Mouse (Mus musculus): ENCODE measurements around the gene Fgd6.
A peak's percentile ranks its signal among the peaks of the same experiment; 100 is the strongest.

Gene Fgd6

GRCm38 (mm10) chr10:94045301-94045700 is 9.5 kb downstream of the Fgd6 start:
- no peak for DNase-seq (ENCODE audit: low read depth)

DNA sequence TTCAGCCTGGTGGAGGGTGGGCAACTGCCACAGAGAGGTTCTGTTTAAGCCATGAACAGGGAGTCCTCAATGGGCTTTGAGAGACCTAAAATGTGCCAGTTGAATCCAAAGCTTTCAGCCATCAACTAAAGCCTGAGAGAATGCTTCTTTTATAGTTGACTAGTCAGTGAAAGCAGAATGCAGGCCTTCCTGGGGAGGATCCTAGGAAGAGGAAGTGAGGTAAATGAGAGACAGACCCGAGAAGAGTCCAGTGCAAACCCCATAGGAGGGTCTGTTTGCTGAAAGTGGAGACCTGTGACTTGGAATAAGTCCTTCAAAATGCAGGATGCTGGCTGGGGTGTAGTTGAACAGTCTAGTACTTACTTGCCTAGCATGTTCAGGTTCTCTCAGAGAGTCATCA is 11.2 kb downstream of the Fgd6 start:
- DNase-seq (ENCODE audit: low read depth), result no peak

DNA sequence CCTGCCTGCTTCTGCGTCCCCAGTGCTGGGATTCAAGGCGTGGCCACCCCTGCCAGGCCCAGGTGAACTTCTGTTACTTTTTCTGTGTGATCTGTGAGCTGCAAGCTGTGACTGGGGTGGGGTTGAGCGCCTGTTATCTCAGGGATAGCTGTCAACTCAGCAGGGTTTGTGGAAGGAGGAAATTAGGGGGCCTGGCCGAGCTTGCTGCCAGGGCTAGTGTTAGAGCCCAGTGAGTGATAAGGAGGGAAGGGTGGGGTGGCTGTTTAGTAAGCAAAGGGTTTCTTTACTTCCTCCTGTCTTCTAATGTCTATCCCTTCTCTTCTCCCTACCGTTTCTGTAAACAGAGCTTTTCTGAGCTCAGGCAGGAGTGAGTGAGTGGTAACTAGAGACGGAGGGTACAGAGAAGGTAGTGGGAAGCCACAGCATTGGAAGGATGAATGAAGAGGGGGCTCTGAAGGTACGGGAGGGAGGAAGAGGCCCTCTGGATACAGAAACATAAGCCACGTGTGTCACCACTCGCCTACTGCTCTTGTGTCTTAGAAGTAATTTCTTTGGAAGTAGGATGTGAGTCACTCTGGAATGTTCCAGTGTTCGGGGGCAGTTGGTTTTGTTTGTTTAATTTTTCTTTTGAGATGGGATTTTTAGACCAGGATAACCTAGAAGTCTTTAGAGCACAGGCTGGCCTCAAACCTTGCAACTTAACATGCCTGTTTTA is 12.2 kb downstream of the Fgd6 start:
- no peak for DNase-seq (ENCODE audit: low read depth)

GRCm38 (mm10) chr10:94049121-94049520 is 13.3 kb downstream of the Fgd6 start:
- DNase-seq (ENCODE audit: low read depth), result no peak

DNA sequence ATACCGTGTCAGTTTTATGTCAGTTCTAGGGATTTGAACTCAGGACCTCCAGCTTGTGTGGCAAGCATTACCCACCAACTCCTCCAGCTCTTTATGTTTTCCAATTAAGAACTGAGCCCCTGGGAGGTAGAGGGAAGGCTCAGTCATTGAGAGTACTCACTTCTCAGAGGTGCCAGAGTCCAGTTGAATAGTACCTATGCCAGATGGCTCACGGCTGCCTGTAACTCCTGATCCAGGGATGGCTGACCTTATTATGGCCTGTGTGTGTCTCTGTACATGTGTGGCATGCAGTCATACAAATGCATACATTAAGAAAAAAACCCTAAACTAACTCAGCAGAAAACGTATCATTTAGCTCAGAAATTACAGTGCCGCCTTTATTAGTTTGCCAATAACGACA is 14.9 kb downstream of the Fgd6 start:
- DNase-seq (ENCODE audit: low read depth), result no peak

GRCm38 (mm10) chr10:94056487-94056886 is 20.7 kb downstream of the Fgd6 start:
- no peak for DNase-seq (ENCODE audit: low read depth)

GRCm38 (mm10) chr10:94059618-94060055 is 23.8 kb downstream of the Fgd6 start:
- DNase-seq (ENCODE audit: low read depth), result no peak

- no peak for DNase-seq (ENCODE audit: low read depth)
These were observed 24.4 kb downstream of the Fgd6 start for GRCm38 (mm10) chr10:94060190-94060589.

GRCm38 (mm10) chr10:94062357-94062756 is 26.6 kb downstream of the Fgd6 start:
- no peak for DNase-seq (ENCODE audit: low read depth)

- DNase-seq (ENCODE audit: low read depth), result no peak
These were observed 31.1 kb downstream of the Fgd6 start for GRCm38 (mm10) chr10:94066896-94067295.

- no peak for DNase-seq (ENCODE audit: low read depth)
These were observed 32.9 kb downstream of the Fgd6 start for GRCm38 (mm10) chr10:94068701-94069100.

- DNase-seq (ENCODE audit: low read depth), result no peak
These were observed 35.8 kb downstream of the Fgd6 start for GRCm38 (mm10) chr10:94071641-94072040.

- DNase-seq (ENCODE audit: low read depth), result peak; percentile 53
These were observed 36.6 kb downstream of the Fgd6 start for GRCm38 (mm10) chr10:94072261-94072915.

- DNase-seq (ENCODE audit: low read depth), result no peak
These were observed 37.2 kb downstream of the Fgd6 start for GRCm38 (mm10) chr10:94072916-94073465.

- no peak for DNase-seq (ENCODE audit: low read depth)
These were observed 41.4 kb downstream of the Fgd6 start for GRCm38 (mm10) chr10:94076966-94077825.

DNA sequence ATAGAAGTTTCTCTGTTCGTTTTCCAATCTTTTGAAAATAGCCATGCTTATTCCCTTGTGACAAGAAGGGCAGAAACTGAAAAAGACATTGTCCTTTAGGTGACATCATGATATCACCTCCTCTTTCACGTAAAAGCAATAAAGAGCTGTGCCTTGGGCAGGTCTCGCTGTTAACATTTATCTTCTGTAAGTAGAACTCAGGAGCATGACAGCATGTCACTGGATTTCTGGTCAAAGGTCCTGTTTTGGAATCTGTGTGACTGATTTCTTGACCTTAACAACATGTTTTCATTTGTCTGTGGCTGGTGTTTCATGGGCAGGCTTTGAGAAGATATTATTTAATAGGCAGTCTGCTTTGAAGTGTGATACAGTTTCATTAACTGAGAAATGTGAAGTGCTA is 44.9 kb downstream of the Fgd6 start:
- no peak for DNase-seq (ENCODE audit: low read depth)

- DNase-seq (ENCODE audit: low read depth), result peak; percentile 13
These were observed 46.4 kb downstream of the Fgd6 start for GRCm38 (mm10) chr10:94082040-94082734.

DNA sequence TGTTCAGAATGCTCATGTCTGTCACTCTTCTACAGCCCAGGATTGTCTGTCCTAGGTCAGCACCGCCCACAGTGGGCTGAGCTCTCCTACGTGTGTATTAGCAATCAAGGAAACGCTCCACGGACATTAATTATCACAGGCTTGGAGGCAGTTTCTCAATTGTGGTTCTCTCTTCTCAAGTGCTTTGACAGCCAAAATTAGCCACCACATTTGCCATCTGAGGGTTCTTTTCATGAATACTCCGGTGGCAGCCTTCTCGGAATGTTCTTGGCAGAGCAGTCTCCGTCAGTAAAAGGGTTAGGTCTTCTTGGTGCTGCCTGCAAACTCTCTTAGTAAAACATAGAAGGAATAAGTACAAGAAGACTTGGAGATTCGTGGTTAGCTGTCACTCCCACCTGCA is 50.5 kb downstream of the Fgd6 start:
- no peak for DNase-seq (ENCODE audit: low read depth)

DNA sequence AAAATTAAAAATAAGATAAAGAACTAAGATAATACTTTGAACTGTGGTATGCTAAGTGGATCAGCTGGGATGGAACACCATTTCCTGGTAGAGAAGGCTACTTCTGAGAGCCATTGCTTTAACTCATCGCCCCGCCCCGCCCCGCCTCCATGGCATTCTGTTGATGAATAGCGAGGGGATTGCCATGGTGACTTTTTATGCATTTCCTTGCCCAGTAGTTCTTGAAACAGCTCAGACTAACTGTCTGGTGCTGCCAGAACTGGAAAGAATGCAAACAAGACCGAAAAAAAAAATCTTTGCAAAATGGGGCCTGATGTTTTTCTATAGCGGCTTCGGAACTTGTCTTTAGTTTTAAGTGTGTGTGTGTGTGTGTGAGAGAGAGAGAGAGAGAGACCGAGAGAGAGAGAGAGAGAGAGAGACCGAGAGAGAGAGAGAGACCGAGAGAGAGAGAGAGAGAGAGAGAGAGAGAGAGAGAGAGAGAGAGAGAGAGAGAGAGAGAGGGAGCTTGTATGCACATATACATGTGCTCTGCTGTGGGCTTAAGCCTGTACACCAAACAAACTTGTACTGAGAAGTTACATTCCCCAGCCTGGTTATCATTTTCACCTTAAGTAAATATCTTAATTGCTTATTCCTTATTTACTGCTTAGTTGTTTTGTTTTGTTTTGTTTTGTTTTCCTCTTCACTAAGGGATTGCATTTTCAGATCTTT is 51.7 kb downstream of the Fgd6 start:
- no peak for DNase-seq (ENCODE audit: low read depth)

GRCm38 (mm10) chr10:94090032-94090431 is 54.2 kb downstream of the Fgd6 start:
- DNase-seq (ENCODE audit: low read depth), result no peak

DNA sequence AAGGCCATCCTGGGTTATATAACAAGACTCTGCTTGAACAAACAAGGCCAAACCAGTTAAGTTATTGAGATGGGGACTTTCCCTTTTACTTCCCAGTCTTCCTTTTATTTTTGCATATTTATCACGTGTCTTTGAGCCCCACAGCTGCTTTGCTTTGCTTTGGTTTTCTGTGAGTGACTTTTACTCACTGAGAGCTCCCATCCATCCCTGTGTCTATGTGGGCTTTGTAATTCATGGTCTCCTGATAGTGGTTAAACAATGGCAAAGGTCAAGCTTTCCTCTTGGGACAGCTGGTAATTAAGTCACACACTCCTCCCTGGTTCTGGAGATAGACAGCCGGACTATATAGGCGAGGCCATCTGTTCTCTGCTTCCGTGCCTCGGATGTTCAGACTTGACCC is 57.7 kb downstream of the Fgd6 start:
- no peak for DNase-seq (ENCODE audit: low read depth)

Measured in 416B (cell line).